Mouse (Mus musculus): Measurements from ENCODE around the gene U90926.

DNA sequence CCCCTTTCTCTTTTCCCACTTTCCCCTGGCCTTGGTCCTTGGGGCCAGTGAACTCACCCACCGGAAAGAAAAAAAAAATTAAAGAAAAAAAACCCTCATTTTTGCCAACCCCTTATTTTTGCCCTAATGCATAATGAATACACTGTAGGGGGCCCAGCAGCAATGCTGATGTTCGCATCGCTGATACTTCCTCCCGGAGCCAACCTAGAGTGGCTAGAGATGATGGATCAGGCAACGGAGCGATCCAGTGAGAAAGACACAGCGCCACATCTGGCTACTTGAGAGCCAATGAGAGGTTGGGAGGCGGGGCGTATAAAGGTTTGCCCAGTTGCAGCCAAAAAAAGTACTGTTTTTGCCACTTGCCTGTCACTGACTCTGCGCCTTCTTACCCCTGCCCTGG lies 13.6 kb upstream of the U90926 start:
- TF ChIP-seq POLR2A (IDR thresholded peaks at IDR 0.05; ENCODE audit: borderline replicate concordance, low read depth, low read length) (no peak), CTCF (IDR thresholded peaks at IDR 0.05; ENCODE audit: low read depth, low read length) (no peak)

Measured in bone marrow macrophage, adult 2 months (primary cell).